Mouse (Mus musculus): ENCODE measurements around the gene Phlpp2. TPM values are rescaled to one million over a fixed set of nuclear protein-coding genes. Genes with fewer than 3 reads are reported as not detected.

Gene Phlpp2
- polyA plus RNA-seq (2012; ENCODE audit: insufficient read depth, low replicate concordance), result 0.45 TPM in 1 of 2 replicates, not detected in the other

DNA sequence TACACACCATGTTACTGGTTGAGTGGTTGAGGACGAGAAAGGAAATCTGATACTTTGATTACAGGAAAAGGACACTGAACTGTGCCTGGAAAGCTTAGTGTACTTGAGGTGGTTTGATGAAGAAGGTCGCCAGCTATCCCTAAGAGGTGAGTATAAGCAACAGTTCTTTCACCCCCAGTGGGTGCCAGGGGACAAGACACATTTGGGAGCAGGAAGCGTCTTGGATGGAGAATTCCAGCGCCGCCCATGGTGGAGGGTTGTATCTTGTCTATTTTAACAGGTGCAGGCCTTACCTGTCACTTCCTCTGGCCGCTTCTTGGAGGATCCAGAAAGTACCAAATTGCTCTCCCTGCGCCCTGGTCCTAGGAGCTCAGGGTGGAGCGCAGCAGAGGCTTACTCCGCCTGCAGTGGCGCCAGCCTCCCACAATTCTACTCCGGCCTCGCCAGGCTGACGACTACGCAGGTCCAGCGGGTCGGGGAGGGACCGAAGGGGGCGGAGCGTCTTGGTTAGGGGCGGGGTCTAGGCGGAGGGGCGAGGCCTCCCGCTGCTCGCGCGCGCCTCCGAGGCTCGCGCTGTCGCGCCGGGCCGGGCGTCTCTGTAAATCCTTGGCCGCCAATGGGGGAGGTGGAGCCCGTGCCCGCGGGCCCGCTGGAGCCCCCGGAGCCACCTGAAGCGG lies at the start of gene Phlpp2:
Gene Phlpp2, plus strand, starts transcription at position 540 of the 677 bp plus-strand sequence.
- Histone ChIP-seq H3K4me3 (replicated peaks) (peak within 1 kb of the TSS; percentile 97), H3K36me3 (replicated peaks; ENCODE audit: low read length) (peaks cover 15% of the 10 kb centered on the region), H3K9me3 (no peaks in the 10 kb centered on the region), H3K27me3 (replicated peaks) (no peaks in the 10 kb centered on the region), H3K4me1 (peaks cover 63% of the 10 kb centered on the region)
- TF ChIP-seq FLI1 (IDR thresholded peaks at IDR 0.05; ENCODE audit: low read length), result no peak
- no peak for TF ChIP-seq GATA1 (IDR thresholded peaks at IDR 0.05; ENCODE audit: borderline replicate concordance, low read length)

DNA sequence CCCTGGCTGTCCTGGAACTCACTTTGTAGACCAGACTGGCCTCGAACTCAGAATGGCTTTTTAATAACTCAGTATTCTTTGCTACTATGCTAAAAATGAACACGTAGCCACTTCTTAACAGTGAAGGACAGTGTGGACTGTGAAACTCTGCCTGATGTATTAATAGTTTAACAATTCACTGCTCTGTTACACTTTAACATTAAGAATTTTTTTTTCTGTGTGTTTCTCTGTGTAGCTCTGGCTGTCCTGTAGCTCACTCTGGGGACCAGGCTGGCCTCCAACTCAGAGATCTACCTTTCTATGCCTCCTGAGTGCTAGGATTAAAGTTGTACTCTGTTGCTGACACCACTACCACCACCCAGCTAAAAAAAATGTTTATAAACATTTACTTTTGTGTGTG lies 44.8 kb upstream of the Phlpp2 start:
- TF ChIP-seq FLI1 (IDR thresholded peaks at IDR 0.05; ENCODE audit: low read length) (no peak), GATA1 (IDR thresholded peaks at IDR 0.05; ENCODE audit: borderline replicate concordance, low read length) (no peak)
- Histone ChIP-seq H3K9me3 (no peaks in the 10 kb centered on the region), H3K36me3 (replicated peaks; ENCODE audit: low read length) (peaks cover 70% of the 10 kb centered on the region), H3K4me1 (peaks cover 22% of the 10 kb centered on the region), H3K27me3 (replicated peaks) (no peaks in the 10 kb centered on the region), H3K4me3 (replicated peaks) (no peak overlapping the region)

DNA sequence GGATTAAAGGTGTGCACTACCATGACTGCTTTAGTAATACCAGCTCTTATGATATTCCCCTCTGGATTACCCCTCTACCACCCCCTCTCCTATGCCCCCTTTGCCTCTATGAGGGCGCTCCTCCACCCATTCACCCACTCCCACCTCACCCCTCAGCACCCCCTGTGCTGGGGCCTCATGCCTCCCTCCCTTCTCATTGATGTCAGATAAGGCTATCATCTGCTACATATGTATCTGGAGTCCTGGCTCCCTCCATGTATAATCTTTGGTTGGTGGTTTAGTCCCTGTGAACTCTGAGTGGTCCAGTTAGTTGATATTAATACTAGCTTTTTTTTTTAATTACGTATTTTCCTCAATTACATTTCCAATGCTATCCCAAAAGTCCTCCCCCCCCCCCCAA lies 28.5 kb upstream of the Phlpp2 start:
- TF ChIP-seq FLI1 (IDR thresholded peaks at IDR 0.05; ENCODE audit: low read length), result no peak
- TF ChIP-seq GATA1 (IDR thresholded peaks at IDR 0.05; ENCODE audit: borderline replicate concordance, low read length), result no peak
- no peak overlapping the region for H3K4me3 ChIP-seq (replicated peaks)
- no peaks in the 10 kb centered on the region for H3K4me1 ChIP-seq
- no peaks in the 10 kb centered on the region for H3K9me3 ChIP-seq
- peaks cover 88% of the 10 kb centered on the region for H3K36me3 ChIP-seq (replicated peaks; ENCODE audit: low read length)
- no peaks in the 10 kb centered on the region for H3K27me3 ChIP-seq (replicated peaks)

DNA sequence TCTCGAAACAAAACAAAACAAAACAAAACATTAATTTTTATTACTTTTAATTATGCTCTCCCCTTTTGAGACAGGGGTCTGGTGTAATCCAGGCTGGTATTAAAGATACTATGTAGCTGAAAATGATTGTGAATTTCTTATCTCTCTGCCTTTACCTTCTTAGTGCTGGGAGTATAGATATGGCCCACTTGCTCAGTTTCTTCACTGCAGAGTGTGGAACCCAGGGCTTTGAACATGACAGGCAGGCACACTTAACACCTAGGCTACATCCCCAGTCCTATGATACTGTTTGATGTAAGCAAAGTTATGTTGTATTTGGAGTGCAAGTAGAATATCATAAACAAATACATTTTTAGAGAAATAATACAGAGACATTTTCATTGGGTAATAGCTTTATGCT lies 25.9 kb upstream of the Phlpp2 start:
- TF ChIP-seq FLI1 (IDR thresholded peaks at IDR 0.05; ENCODE audit: low read length) (no peak), GATA1 (IDR thresholded peaks at IDR 0.05; ENCODE audit: borderline replicate concordance, low read length) (no peak)
- H3K4me1 ChIP-seq, result no peaks in the 10 kb centered on the region
- H3K4me3 ChIP-seq (replicated peaks), result no peak overlapping the region
- H3K9me3 ChIP-seq, result no peaks in the 10 kb centered on the region
- H3K27me3 ChIP-seq (replicated peaks), result no peaks in the 10 kb centered on the region
- H3K36me3 ChIP-seq (replicated peaks; ENCODE audit: low read length), result peaks cover 91% of the 10 kb centered on the region

DNA sequence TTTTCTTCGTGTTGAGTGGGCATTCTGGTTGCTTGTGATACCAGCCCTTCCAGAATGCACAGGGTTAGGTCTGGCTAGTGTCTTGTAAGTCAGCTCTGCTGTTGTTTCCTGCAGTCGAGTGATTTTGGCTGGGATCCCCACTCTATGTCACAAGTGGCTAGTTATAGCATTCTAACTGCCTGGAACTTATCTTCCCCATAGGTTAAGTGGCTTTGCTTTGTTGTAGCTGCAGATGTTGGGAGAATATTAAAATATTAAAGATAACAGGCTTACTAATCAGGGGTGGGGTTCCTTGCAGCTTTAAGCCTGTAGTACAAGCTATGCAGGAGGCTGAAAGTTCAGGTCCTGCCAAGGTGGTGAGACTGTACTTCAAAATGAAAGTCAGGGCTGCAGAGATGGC lies 20.5 kb upstream of the Phlpp2 start:
- Histone ChIP-seq H3K36me3 (replicated peaks; ENCODE audit: low read length) (peaks cover 95% of the 10 kb centered on the region), H3K27me3 (replicated peaks) (no peaks in the 10 kb centered on the region), H3K4me3 (replicated peaks) (no peak overlapping the region), H3K9me3 (no peaks in the 10 kb centered on the region), H3K4me1 (no peaks in the 10 kb centered on the region)
- no peak for TF ChIP-seq FLI1 (IDR thresholded peaks at IDR 0.05; ENCODE audit: low read length)
- TF ChIP-seq GATA1 (IDR thresholded peaks at IDR 0.05; ENCODE audit: borderline replicate concordance, low read length), result no peak

DNA sequence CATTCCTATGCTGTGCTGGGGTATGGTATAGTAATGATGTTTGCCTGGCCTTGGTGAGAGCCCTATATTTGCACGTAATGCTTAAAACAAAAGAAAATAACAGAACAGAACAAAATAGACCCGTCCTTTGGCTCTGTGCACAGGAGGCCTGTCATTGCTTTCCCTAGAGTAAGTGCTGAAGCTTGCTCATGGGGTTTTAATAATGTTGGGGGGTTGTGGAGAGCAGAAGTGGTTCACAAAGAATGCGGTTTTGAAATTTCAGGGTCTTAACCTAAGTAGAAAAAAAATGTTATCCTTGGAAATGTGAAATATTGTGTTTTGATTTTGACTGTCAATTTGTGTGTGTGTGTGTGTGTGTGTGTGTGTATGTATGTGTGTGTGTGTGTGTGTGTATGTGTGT lies 19.4 kb upstream of the Phlpp2 start:
- H3K4me1 ChIP-seq, result no peaks in the 10 kb centered on the region
- TF ChIP-seq FLI1 (IDR thresholded peaks at IDR 0.05; ENCODE audit: low read length) (no peak), GATA1 (IDR thresholded peaks at IDR 0.05; ENCODE audit: borderline replicate concordance, low read length) (no peak)
- H3K27me3 ChIP-seq (replicated peaks), result no peaks in the 10 kb centered on the region
- H3K36me3 ChIP-seq (replicated peaks; ENCODE audit: low read length), result peaks cover 95% of the 10 kb centered on the region
- H3K4me3 ChIP-seq (replicated peaks), result no peak overlapping the region
- H3K9me3 ChIP-seq, result no peaks in the 10 kb centered on the region

DNA sequence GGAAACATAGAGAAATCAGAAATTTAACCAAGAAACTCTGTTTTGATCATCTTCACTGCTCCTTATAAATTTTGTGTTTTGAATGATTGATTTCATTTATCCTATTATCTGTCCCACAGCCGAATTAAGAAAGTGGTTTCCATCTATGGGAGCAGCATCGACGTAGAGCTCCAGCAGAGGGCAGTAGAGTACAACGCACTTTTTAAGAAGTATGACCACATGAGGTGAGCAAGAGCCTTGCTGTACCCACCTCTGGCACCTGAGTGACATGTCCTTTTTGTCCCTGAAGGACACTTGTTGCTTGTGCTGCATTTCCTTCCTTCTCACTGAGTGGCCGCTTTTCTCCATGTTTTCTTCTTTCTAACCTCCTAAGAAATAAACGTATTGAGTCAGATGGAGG lies 14.9 kb upstream of the Phlpp2 start:
- Histone ChIP-seq H3K36me3 (replicated peaks; ENCODE audit: low read length) (peaks cover 94% of the 10 kb centered on the region), H3K27me3 (replicated peaks) (no peaks in the 10 kb centered on the region), H3K9me3 (no peaks in the 10 kb centered on the region), H3K4me3 (replicated peaks) (no peak overlapping the region), H3K4me1 (peaks cover 5% of the 10 kb centered on the region; the same call in 1 of the 2 replicates)
- TF ChIP-seq GATA1 (IDR thresholded peaks at IDR 0.05; ENCODE audit: borderline replicate concordance, low read length) (no peak), FLI1 (IDR thresholded peaks at IDR 0.05; ENCODE audit: low read length) (no peak)

DNA sequence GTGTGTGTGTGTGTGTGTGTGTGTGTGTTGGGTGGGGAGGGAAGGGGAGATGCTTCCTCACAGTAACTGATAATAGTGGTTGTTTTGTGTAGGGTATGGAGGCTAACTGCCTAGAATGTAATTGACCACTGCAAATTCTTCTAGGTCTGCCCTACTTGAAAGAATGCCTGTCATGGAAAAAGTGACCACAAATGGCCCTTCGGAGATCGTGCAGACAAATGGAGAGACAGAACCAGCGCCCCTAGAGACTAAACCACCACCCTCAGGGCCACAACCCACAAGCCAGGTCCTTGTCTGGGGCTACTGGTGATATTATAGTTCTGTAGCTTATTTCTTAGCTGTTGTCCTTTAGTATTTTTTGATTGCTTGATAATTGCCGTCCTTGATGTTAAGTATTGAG lies 13.8 kb upstream of the Phlpp2 start:
- no peaks in the 10 kb centered on the region for H3K9me3 ChIP-seq
- H3K4me1 ChIP-seq, result peaks cover 5% of the 10 kb centered on the region; the same call in 1 of the 2 replicates
- TF ChIP-seq FLI1 (IDR thresholded peaks at IDR 0.05; ENCODE audit: low read length) (no peak), GATA1 (IDR thresholded peaks at IDR 0.05; ENCODE audit: borderline replicate concordance, low read length) (no peak)
- no peak overlapping the region for H3K4me3 ChIP-seq (replicated peaks)
- peaks cover 95% of the 10 kb centered on the region for H3K36me3 ChIP-seq (replicated peaks; ENCODE audit: low read length)
- H3K27me3 ChIP-seq (replicated peaks), result no peaks in the 10 kb centered on the region

DNA sequence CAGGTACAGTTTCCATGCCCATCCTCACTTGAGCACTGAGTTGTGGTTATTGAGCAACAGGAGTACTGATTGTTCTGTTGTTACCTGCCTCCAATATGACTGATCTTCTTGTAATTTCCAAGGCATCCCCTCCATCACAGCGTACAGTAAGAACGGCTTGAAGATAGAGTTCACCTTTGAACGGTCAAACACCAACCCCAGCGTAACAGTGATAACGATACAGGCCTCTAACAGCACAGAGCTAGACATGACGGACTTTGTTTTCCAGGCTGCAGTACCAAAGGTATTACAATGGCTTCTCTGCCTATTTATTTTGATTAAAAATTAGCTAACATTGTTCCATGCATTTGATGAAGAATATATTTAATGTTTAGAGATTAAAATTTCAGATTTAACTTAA lies 12.9 kb upstream of the Phlpp2 start:
- no peaks in the 10 kb centered on the region for H3K9me3 ChIP-seq
- H3K4me1 ChIP-seq, result peaks cover 5% of the 10 kb centered on the region; the same call in 1 of the 2 replicates
- H3K36me3 ChIP-seq (replicated peaks; ENCODE audit: low read length), result peaks cover 95% of the 10 kb centered on the region
- no peak overlapping the region for H3K4me3 ChIP-seq (replicated peaks)
- TF ChIP-seq FLI1 (IDR thresholded peaks at IDR 0.05; ENCODE audit: low read length), result no peak
- no peak for TF ChIP-seq GATA1 (IDR thresholded peaks at IDR 0.05; ENCODE audit: borderline replicate concordance, low read length)
- no peaks in the 10 kb centered on the region for H3K27me3 ChIP-seq (replicated peaks)

DNA sequence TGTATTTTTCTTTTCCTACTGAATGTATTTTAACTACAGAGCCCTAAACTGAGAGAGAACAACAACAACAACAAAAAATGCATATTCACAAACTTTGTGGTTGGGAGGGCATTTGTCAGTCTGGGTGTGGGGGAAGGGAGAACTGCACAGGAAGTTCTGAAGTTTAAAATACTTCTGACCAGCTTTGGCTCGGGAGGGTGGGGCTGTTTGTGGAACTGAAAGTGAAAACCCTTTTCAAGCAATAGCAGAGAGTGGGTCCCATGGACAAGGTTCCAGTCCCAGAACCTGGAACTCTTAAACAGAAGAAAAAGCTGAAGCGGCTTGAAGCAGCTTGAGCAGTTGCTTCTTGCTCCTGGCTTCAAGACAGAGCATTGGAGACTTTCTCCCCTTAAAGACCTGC lies 4.9 kb upstream of the Phlpp2 start:
- Histone ChIP-seq H3K4me3 (replicated peaks) (peak overlapping the region; percentile 86), H3K36me3 (replicated peaks; ENCODE audit: low read length) (peaks cover 57% of the 10 kb centered on the region), H3K9me3 (no peaks in the 10 kb centered on the region), H3K27me3 (replicated peaks) (no peaks in the 10 kb centered on the region), H3K4me1 (peaks cover 46% of the 10 kb centered on the region)
- no peak for TF ChIP-seq GATA1 (IDR thresholded peaks at IDR 0.05; ENCODE audit: borderline replicate concordance, low read length)
- TF ChIP-seq FLI1 (IDR thresholded peaks at IDR 0.05; ENCODE audit: low read length), result no peak
